ENCODE assay signal across 8 mouse cellular contexts in genomic region chrX:12761259-12761625, GRCm38 (mm10). TPM values are rescaled to one million over a fixed set of nuclear protein-coding genes. Genes with fewer than 3 reads are reported as not detected.
DNase-seq lines count a peak whose midpoint lies in the region; ATAC-seq and TF ChIP-seq lines count a peak whose summit lies in the region.

No protein-coding gene starts in this region.

- H3K4me1 ChIP-seq in kidney, embryonic 15.5 days, result 0 out of 2 replicates have a peak, but pooled peaks cover 2% of the 10 kb centered on the region
- peaks cover 3 to 12% of the 10 kb centered on the region in 2 experiments; a peak in 3 of 4 replicates for H3K4me1 ChIP-seq in MEL (ENCODE audit: control insufficient read depth in 1 of 2, insufficient read depth in 2 of 2, low read length in 2 of 2)
- no peaks in the 10 kb centered on the region for H3K4me1 ChIP-seq in embryonic fibroblast, embryonic 13.5 days (ENCODE audit: control insufficient read depth, insufficient read depth, low read length)
- H3K4me1 ChIP-seq in limb, embryonic 11.5 days (ENCODE audit: control insufficient read depth, insufficient read depth, low read length), result 0 out of 2 replicates have a peak, but pooled peaks cover 3% of the 10 kb centered on the region
- no peaks in the 10 kb centered on the region for H3K4me1 ChIP-seq in olfactory bulb, adult 2 months (ENCODE audit: control insufficient read depth, insufficient read depth, low read length)

- TF ChIP-seq RAD21 in MEL (IDR thresholded peaks at IDR 0.05; ENCODE audit: low read depth, low read length), result no peak

- no peak for DNase-seq in kidney, postnatal 10 days
- DNase-seq in MEL (ENCODE audit: low read depth, low spot score), result peak; percentile 77
- peak; percentile 52 for DNase-seq in limb, embryonic 11.5 days (ENCODE audit: low spot score)
- DNase-seq in adrenal gland, postnatal 25 days, result no peak
- no peak for DNase-seq in adrenal gland, postnatal 36 days

- H3K9ac ChIP-seq in kidney, embryonic 15.5 days, result peak overlapping the region; percentile 73
- peak overlapping the region; percentile 97 for H3K9ac ChIP-seq in MEL (ENCODE audit: control insufficient read depth, low read depth, low read length, poor library complexity, severe bottlenecking)
- peak overlapping the region; percentile 79 for H3K9ac ChIP-seq in limb, embryonic 11.5 days (ENCODE audit: low read length)

- H3K27me3 ChIP-seq in kidney, embryonic 15.5 days, result peaks cover 21% of the 10 kb centered on the region
- no peaks in the 10 kb centered on the region for H3K27me3 ChIP-seq in MEL (ENCODE audit: control insufficient read depth in 1 of 2, insufficient read depth in 2 of 2, low read length in 2 of 2)
- H3K27me3 ChIP-seq in limb, embryonic 11.5 days (ENCODE audit: control insufficient read depth, insufficient read depth, low read length), result peaks cover 10% of the 10 kb centered on the region

- H3K9me3 ChIP-seq in kidney, embryonic 15.5 days (replicated peaks), result no peaks in the 10 kb centered on the region
- no peaks in the 10 kb centered on the region for H3K9me3 ChIP-seq in MEL (replicated peaks; ENCODE audit: insufficient read depth, low read length)
- H3K9me3 ChIP-seq in limb, embryonic 11.5 days (ENCODE audit: control insufficient read depth, low read length), result no peaks in the 10 kb centered on the region

- peaks cover 58% of the 10 kb centered on the region for H3K79me2 ChIP-seq in MEL (ENCODE audit: control insufficient read depth, insufficient read depth, low read length, poor library complexity)

- no peak for TF ChIP-seq CTCF in MEL (IDR thresholded peaks at IDR 0.05 in 2 of 3, conservative IDR thresholded peaks at IDR 0.05 in 1 of 3; ENCODE audit: control insufficient read depth in 1 of 3, insufficient read depth in 1 of 3, low read depth in 2 of 3, low read length in 3 of 3, poor library complexity in 1 of 3, severe bottlenecking in 1 of 3)
- no peak for TF ChIP-seq CTCF in embryonic fibroblast, embryonic 13.5 days (IDR thresholded peaks at IDR 0.05; ENCODE audit: borderline replicate concordance, insufficient read depth, low read length)
- no peak for TF ChIP-seq CTCF in olfactory bulb, adult 2 months (IDR thresholded peaks at IDR 0.05; ENCODE audit: insufficient read depth, low read depth, low read length)

- peak overlapping the region; percentile 59 for H3K4me2 ChIP-seq in kidney, embryonic 15.5 days
- peak overlapping the region; percentile 54 for H3K4me2 ChIP-seq in limb, embryonic 11.5 days (ENCODE audit: low read depth, severe bottlenecking)

- no peak for TF ChIP-seq EP300 in MEL (IDR thresholded peaks at IDR 0.05; ENCODE audit: low read depth in 1 of 2, low read length in 2 of 2)

- H3K4me3 ChIP-seq in kidney, embryonic 15.5 days (replicated peaks), result peak overlapping the region; percentile 64
- peak overlapping the region; percentile 83 to 89 for H3K4me3 ChIP-seq in MEL (ENCODE audit: control insufficient read depth in 1 of 2, insufficient read depth in 1 of 2, low read depth in 2 of 2, low read length in 2 of 2)
- H3K4me3 ChIP-seq in embryonic fibroblast, embryonic 13.5 days (ENCODE audit: insufficient read depth, low read length), result peak overlapping the region; percentile 90
- H3K4me3 ChIP-seq in limb, embryonic 11.5 days (ENCODE audit: low read depth, low read length), result peak overlapping the region; percentile 50
- H3K4me3 ChIP-seq in olfactory bulb, adult 2 months (ENCODE audit: insufficient read depth, low read depth, low read length), result peak overlapping the region; percentile 91

- WGBS in kidney, embryonic 15.5 days, result 8% methylated on average over 25 of the region's 25 CpGs
- WGBS in limb, embryonic 11.5 days, result 11% methylated on average over 25 of the region's 25 CpGs
- 17% methylated on average over 25 of the region's 25 CpGs for WGBS in olfactory bulb, adult 2 months

- no peaks in the 10 kb centered on the region for H3K36me3 ChIP-seq in kidney, embryonic 15.5 days
- peaks cover 2 to 33% of the 10 kb centered on the region in 2 experiments; a peak in 2 of 4 replicates for H3K36me3 ChIP-seq in MEL (ENCODE audit: control insufficient read depth in 1 of 2, insufficient read depth in 2 of 2, low read length in 2 of 2)
- no peaks in the 10 kb centered on the region for H3K36me3 ChIP-seq in limb, embryonic 11.5 days (ENCODE audit: control insufficient read depth, insufficient read depth, low read length)

- TF ChIP-seq POLR2A in MEL (IDR thresholded peaks at IDR 0.05; ENCODE audit: control insufficient read depth in 1 of 2, insufficient read depth in 1 of 2, low read depth in 1 of 2, low read length in 2 of 2, poor library complexity in 1 of 2), result no peak
- no peak for TF ChIP-seq POLR2A in embryonic fibroblast, embryonic 13.5 days (IDR thresholded peaks at IDR 0.05; ENCODE audit: low read depth, low read length)
- no peak for TF ChIP-seq POLR2A in olfactory bulb, adult 2 months (IDR thresholded peaks at IDR 0.05; ENCODE audit: insufficient read depth, low read depth, low read length)

- ATAC-seq in kidney, embryonic 15.5 days (replicated peaks; ENCODE audit: low FRiP score), result peak; percentile 50
- peak; percentile 42 for ATAC-seq in limb, embryonic 11.5 days (ENCODE audit: insufficient number of reproducible peaks, low FRiP score, low TSS enrichment, low read depth)

- H3K27ac ChIP-seq in kidney, embryonic 15.5 days, result peak overlapping the region; percentile 97
- peak overlapping the region; percentile 98 for H3K27ac ChIP-seq in MEL (ENCODE audit: control insufficient read depth, low read depth, low read length)
- peak overlapping the region; percentile 94 for H3K27ac ChIP-seq in embryonic fibroblast, embryonic 13.5 days (ENCODE audit: insufficient read depth, low read length)
- H3K27ac ChIP-seq in limb, embryonic 11.5 days (replicated peaks; ENCODE audit: low read depth, low read length), result peak overlapping the region; percentile 85
- peak overlapping the region; percentile 94 for H3K27ac ChIP-seq in olfactory bulb, adult 2 months (ENCODE audit: insufficient read depth, low read depth, low read length)

TF ChIP-seq in MEL, 35 proteins besides CTCF, POLR2A, EP300 and RAD21:
- no peak for TF ChIP-seq MAFK (IDR thresholded peaks at IDR 0.05; ENCODE audit: borderline replicate concordance, low read depth, low read length)
- no peak for TF ChIP-seq SIN3A (IDR thresholded peaks at IDR 0.05; ENCODE audit: low read length)
- no peak for TF ChIP-seq NRF1 (IDR thresholded peaks at IDR 0.05; ENCODE audit: insufficient read depth, low read depth, low read length, poor library complexity, severe bottlenecking)
- TF ChIP-seq RCOR1 (IDR thresholded peaks at IDR 0.05; ENCODE audit: low read depth, low read length), result no peak
- TF ChIP-seq NELFE (IDR thresholded peaks at IDR 0.05; ENCODE audit: low read depth, low read length), result no peak
- no peak for TF ChIP-seq E2F4 (IDR thresholded peaks at IDR 0.05; ENCODE audit: borderline replicate concordance, low read depth, low read length)
- no peak for TF ChIP-seq BHLHE40 (IDR thresholded peaks at IDR 0.05; ENCODE audit: borderline replicate concordance, low read depth, low read length)
- TF ChIP-seq GATA1 (IDR thresholded peaks at IDR 0.05; ENCODE audit: low read depth, low read length), result no peak
- no peak for TF ChIP-seq POLR2AphosphoS5 (IDR thresholded peaks at IDR 0.05; ENCODE audit: borderline replicate concordance, low read depth, low read length)
- no peak for TF ChIP-seq ZC3H11A (IDR thresholded peaks at IDR 0.05; ENCODE audit: low read depth, low read length)
- no peak for TF ChIP-seq ELF1 (IDR thresholded peaks at IDR 0.05; ENCODE audit: low read depth, low read length)
- peak; percentile 38; the same call in 1 of the 2 replicates for TF ChIP-seq UBTF (IDR thresholded peaks at IDR 0.05; ENCODE audit: borderline replicate concordance, insufficient read depth, low read depth, low read length)
- no peak for TF ChIP-seq HCFC1 (IDR thresholded peaks at IDR 0.05; ENCODE audit: low read depth, low read length)
- TF ChIP-seq MEF2A (IDR thresholded peaks at IDR 0.05; ENCODE audit: extremely low read depth, insufficient replicate concordance, low read depth, low read length, poor library complexity, severe bottlenecking), result no peak
- TF ChIP-seq MYC (IDR thresholded peaks at IDR 0.05; ENCODE audit: low read depth, low read length), result 0 out of 2 replicates have a peak, but pooled peaks have one; percentile 6
- TF ChIP-seq JUND (IDR thresholded peaks at IDR 0.05; ENCODE audit: low read depth, low read length), result no peak
- no peak for TF ChIP-seq MYB (IDR thresholded peaks at IDR 0.05; ENCODE audit: low read depth, low read length)
- TF ChIP-seq TBP (IDR thresholded peaks at IDR 0.05; ENCODE audit: low read depth, low read length), result no peak; the same call in 1 of the 2 replicates
- no peak for TF ChIP-seq SMC3 (IDR thresholded peaks at IDR 0.05; ENCODE audit: low read depth, low read length)
- TF ChIP-seq MXI1 (IDR thresholded peaks at IDR 0.05; ENCODE audit: low read depth, low read length), result peak; percentile 37; the same call in 1 of the 2 replicates

RNA-seq across cellular contexts. Expression of gene Med14, which starts 0.6 kb away (rescaled TPM):
- 12.4 and 12.8 TPM in 2 replicates for polyA plus RNA-seq in kidney, embryonic 15.5 days (2015; fragmentation: Nextera tagmentation; extraction: Ambion mirVana)
- total RNA-seq in MEL (2012; rRNA removed), result 34.6 and 42.1 TPM in 2 replicates
- 10 to 100 TPM; 53.3 to 77.9 TPM for polyA plus RNA-seq in MEL (2012; ENCODE audit: insufficient read depth in 1 of 2, insufficient read length in 2 of 2, low read depth in 1 of 2, low replicate concordance in 2 of 2, missing spikeins in 1 of 2)
- polyA plus RNA-seq in embryonic fibroblast, embryonic 13.5 days (2011; ENCODE audit: insufficient read length, low read depth, missing spikeins), result 47.5 and 51.3 TPM in 2 replicates
- polyA plus RNA-seq in limb, embryonic 11.5 days (2014; fragmentation: Nextera tagmentation; extraction: Ambion mirVana), result 23.8 and 28.6 TPM in 2 replicates
- polyA plus RNA-seq in olfactory bulb, adult 2 months (2012; ENCODE audit: insufficient read depth, insufficient read length, low replicate concordance, missing spikeins), result 89.6 TPM in 1 of 2 replicates, not detected in the other
- total RNA-seq in adrenal gland, postnatal 25 days (2021), result 24.0 and 25.6 TPM in 2 replicates
- total RNA-seq in adrenal gland, postnatal 36 days (2021), result 10 to 100 TPM; 23.2 to 24.7 TPM

Comparison
In these comparisons a context has a peak if more than half of its experiments do, and no peak if none do; other contexts are left out.
1. DNase-seq: peak in MEL (single experiment) and limb, embryonic 11.5 days (single experiment); none in kidney, postnatal 10 days (single experiment), adrenal gland, postnatal 25 days (single experiment) and adrenal gland, postnatal 36 days (0 of 2).
2. Peak in every context shown above with its lines, with median percentiles within 50 percentile points of each other: H3K27ac ChIP-seq, H3K4me3 ChIP-seq and H3K9ac ChIP-seq.